Mouse (Mus musculus) bone marrow macrophage, adult 2 months (primary cell): ENCODE measurements around the gene Morc4. TPM values are rescaled to one million over a fixed set of nuclear protein-coding genes. Genes with fewer than 3 reads are reported as not detected.

Source experiments
- H3K27ac ChIP-seq: 2 replicates; pipeline ENCODE4 v1.5.1; 2012; ENCODE audit warnings: low read depth, low read length; ENCODE audit not compliant: insufficient read depth
- H3K4me1 ChIP-seq: 2 replicates; pipeline ENCODE4 v1.6.1; 2012; ENCODE audit warnings: low read length; ENCODE audit not compliant: control insufficient read depth, insufficient read depth
- H3K4me3 ChIP-seq: 2 replicates; pipeline ENCODE4 v1.5.1; 2012; ENCODE audit warnings: mild to moderate bottlenecking, low read length, moderate library complexity; ENCODE audit not compliant: insufficient read depth
- CTCF ChIP-seq: IDR thresholded peaks from 2 replicates; pipeline ENCODE4 v1.5.1; 2012; ENCODE audit warnings: low read depth, mild to moderate bottlenecking, low read length, moderate library complexity
- POLR2A ChIP-seq: IDR thresholded peaks from 2 replicates; pipeline ENCODE4 v1.6.1; 2012; ENCODE audit warnings: mild to moderate bottlenecking, low read depth, low read length, borderline replicate concordance
- polyA plus RNA-seq: library from polyadenylated mRNA; stranded (reverse); fragments of >200 nt; gene quantifications from 2 replicates; pipeline ENCODE4 v1.2.4, GENCODE M21; 2012; ENCODE audit not compliant: missing spikeins, insufficient read depth, insufficient read length

Gene Morc4
- polyA plus RNA-seq, result 0.51 and 0.99 TPM in 2 replicates

- TF ChIP-seq POLR2A (no peak), CTCF (no peak)
- Histone ChIP-seq H3K27ac (no peak within 1 kb of the TSS), H3K4me3 (peak within 1 kb of the TSS; percentile 74), H3K4me1 (no peaks in the 10 kb centered on the region)
Observed at GRCm38 (mm10) chrX:139870938-139871791, at the start of gene Morc4. TSS of gene Morc4 (minus strand) at chrX:139871677.

- Histone ChIP-seq H3K27ac (no peak overlapping the region), H3K4me3 (no peak overlapping the region), H3K4me1 (no peaks in the 10 kb centered on the region)
- TF ChIP-seq POLR2A (no peak), CTCF (no peak)
Observed at GRCm38 (mm10) chrX:139920572-139920971, 49.1 kb upstream of the Morc4 start.

- TF ChIP-seq CTCF, result no peak
- no peak for TF ChIP-seq POLR2A
- no peak overlapping the region for H3K27ac ChIP-seq
- H3K4me3 ChIP-seq, result no peak overlapping the region
- no peaks in the 10 kb centered on the region for H3K4me1 ChIP-seq
Observed at GRCm38 (mm10) chrX:139891387-139891786, 19.9 kb upstream of the Morc4 start.

GRCm38 (mm10) chrX:139883221-139883620 is 11.7 kb upstream of the Morc4 start:
- no peaks in the 10 kb centered on the region for H3K4me1 ChIP-seq
- H3K4me3 ChIP-seq, result no peak overlapping the region
- H3K27ac ChIP-seq, result no peak overlapping the region
- TF ChIP-seq CTCF (no peak), POLR2A (no peak)

DNA sequence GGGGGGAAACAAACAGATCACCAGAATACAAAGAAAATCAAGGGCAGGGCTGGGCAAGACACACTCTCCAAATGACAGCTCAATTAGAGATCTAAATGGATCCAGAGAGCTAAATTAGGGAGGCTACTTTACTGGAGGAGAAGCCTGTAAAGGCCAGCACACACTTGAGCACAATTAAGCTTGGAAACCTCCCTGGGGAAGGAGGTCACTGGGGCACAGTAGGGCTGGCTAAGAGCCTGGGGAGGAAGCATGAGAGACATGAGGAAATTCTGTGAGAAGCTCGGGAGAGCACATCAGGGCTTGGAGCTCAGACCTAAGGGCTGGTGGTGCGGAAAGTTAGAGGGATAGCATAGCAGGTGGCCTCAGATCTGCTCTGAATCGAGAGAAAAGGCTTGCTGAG is 6.5 kb upstream of the Morc4 start:
- Histone ChIP-seq H3K4me1 (no peaks in the 10 kb centered on the region), H3K4me3 (no peak overlapping the region), H3K27ac (no peak overlapping the region)
- TF ChIP-seq POLR2A (no peak), CTCF (no peak)

GRCm38 (mm10) chrX:139877105-139877504 is 5.6 kb upstream of the Morc4 start:
- no peak for TF ChIP-seq POLR2A
- no peak for TF ChIP-seq CTCF
- no peaks in the 10 kb centered on the region for H3K4me1 ChIP-seq
- H3K27ac ChIP-seq, result no peak overlapping the region
- no peak overlapping the region for H3K4me3 ChIP-seq

DNA sequence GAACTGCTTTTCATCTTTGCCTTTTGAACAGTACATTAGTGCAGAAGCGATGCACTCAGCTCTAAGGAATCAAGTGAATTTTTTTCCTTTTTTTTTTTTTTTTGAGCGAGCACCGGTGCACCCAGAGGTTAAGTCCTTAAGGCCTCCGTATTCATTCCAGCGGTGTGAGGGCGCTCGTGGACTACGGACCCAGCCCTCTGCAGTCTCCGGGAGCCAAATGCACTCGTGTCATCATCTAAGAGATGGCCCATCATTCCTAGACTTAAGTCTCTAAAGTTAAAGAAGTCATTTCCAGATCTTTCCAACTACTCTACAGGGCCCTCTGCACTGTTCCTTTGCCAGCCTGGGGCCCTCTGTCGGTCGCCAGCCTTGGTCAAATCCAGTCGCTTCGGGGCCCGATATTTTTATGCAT is 1.2 kb downstream of the Morc4 start:
- Histone ChIP-seq H3K4me3 (peak overlapping the region; percentile 36), H3K27ac (no peak overlapping the region), H3K4me1 (no peaks in the 10 kb centered on the region)
- no peak for TF ChIP-seq POLR2A
- TF ChIP-seq CTCF, result no peak

DNA sequence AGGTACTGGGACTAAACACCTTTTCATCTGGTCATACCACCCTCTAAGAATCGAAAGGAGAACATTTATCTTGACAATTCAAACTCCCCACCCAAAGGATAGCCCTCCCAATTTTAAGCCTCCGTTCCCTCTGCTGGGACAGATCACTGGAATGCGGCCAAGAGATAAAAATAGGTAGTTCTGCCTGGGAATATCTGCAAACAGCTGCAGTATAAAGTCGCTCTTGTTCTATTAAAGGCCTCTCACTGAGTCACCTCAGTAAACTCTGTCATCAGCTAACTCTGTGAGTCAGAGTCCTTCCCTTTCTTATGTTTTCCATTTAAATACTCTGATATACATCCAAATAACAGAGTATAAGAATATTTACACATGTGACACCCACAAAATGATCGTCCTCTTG is 12.1 kb downstream of the Morc4 start:
- no peak overlapping the region for H3K4me3 ChIP-seq
- no peak for TF ChIP-seq POLR2A
- H3K27ac ChIP-seq, result no peak overlapping the region

DNA sequence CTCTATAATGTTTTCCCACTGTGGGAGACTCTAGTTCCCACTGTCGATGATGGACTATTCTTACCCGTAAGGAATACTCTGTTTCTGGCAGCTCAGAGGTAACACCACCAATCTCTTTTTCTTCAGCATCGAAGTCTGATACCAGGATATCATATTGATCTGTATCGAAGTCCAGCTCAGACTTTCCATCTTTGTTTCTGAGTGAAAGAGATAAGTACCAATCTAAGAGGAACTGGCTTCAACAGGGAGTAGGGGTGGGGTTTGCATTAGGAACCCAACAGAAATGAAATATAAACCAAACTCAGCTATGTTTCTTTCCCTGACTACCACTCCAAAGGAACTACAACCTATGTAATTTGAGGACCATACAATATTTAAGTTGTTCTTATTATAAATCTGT is 16.7 kb downstream of the Morc4 start:
- TF ChIP-seq POLR2A, result no peak
- no peak for TF ChIP-seq CTCF
- Histone ChIP-seq H3K4me3 (no peak overlapping the region), H3K4me1 (no peaks in the 10 kb centered on the region), H3K27ac (no peak overlapping the region)

More for the DNA sequence above, 12.1 kb downstream of the Morc4 start:
- peaks cover 5% of the 10 kb centered on the region for H3K4me1 ChIP-seq

DNA sequence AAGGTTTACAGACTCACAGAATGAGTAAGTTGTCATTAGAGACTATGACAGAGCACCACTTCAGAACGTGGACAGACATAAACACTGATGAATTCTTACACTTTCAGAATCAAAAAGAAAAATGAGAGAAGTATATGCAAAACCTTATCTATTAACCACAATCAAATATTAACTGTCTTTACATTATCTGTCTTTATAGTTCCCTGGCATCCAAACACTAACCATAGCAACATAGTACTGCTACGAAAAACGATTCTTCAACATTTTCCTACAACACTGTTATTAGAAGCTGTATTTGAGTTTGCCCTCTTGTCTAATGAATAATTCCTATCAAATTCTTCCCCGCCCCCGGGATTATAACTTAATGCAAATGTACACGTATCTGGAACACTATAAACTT is 30.4 kb downstream of the Morc4 start:
- no peak overlapping the region for H3K4me3 ChIP-seq
- H3K27ac ChIP-seq, result no peak overlapping the region
- TF ChIP-seq POLR2A (no peak), CTCF (no peak)
- H3K4me1 ChIP-seq, result no peaks in the 10 kb centered on the region
